Mouse (Mus musculus) layer of hippocampus, adult 6 months (tissue): ENCODE results near the gene Arfgap1. TPM values are rescaled to one million over a fixed set of nuclear protein-coding genes. Genes with fewer than 3 reads are reported as not detected.

Experiments used
- long read RNA-seq, 2 experiments: library from polyadenylated mRNA; unstranded; transcript quantifications; one replicate each; pipeline ENCODE4 v2.0.0; 2019 to 2020
- polyA plus RNA-seq: library from polyadenylated mRNA; unstranded; fragments of <200 nt; fragmentation: Nextera tagmentation; gene quantifications from 2 replicates; pipeline ENCODE4 v1.2.3, GENCODE M21; 2021

Gene Arfgap1
- 88.1 and 93.7 TPM in 2 replicates for polyA plus RNA-seq
- long read RNA-seq, experiment 1, transcript Arfgap1-201 (14 exons, 2,714 nt): major isoform, 6 of 240 reads
- long read RNA-seq, experiment 1, partial matches to known transcripts: 50 of 240 reads
- long read RNA-seq, experiment 1, other reads (novel, unspliced or antisense): 182 of 240 reads
- long read RNA-seq, experiment 2, transcript Arfgap1-201 (14 exons, 2,714 nt): major isoform, 44 of 829 reads
- long read RNA-seq, experiment 2, partial matches to known transcripts: 28 of 829 reads
- long read RNA-seq, experiment 2, other reads (novel, unspliced or antisense): 754 of 829 reads

GRCm38 (mm10) chr2:180967010-180967763 is at the start of gene Arfgap1:
Gene Arfgap1, plus strand, starts transcription at chr2:180967225.

GRCm38 (mm10) chr2:180920810-180921400 is 46.1 kb upstream of the Arfgap1 start, which contains the start of gene Ythdf1:
Gene Ythdf1, minus strand, starts transcription at chr2:180920949.

GRCm38 (mm10) chr2:180928723-180929122 is 38.3 kb upstream of the Arfgap1 start, which contains the start of gene Birc7:
Gene Birc7, plus strand, starts transcription at chr2:180929023.

GRCm38 (mm10) chr2:180954061-180955047 is 12.7 kb upstream of the Arfgap1 start, which contains the start of gene Nkain4:
Gene Nkain4, minus strand, starts transcription at chr2:180954699.

GRCm38 (mm10) chr2:180986449-180986848 is 19.4 kb downstream of the Arfgap1 start, which contains the start of gene Col20a1:
Gene Col20a1, plus strand, starts transcription at chr2:180986535.

Other genes starting within 250 kb of the Arfgap1 start
- gene Slc17a9, start 242.0 kb upstream of the Arfgap1 start, polyA plus RNA-seq: 0.18 TPM in 1 of 2 replicates, not detected in the other
- gene Bhlhe23, start 190.3 kb upstream of the Arfgap1 start, polyA plus RNA-seq: 0.18 and 0.19 TPM in 2 replicates
- 5.2 and 5.4 TPM in 2 replicates for gene Ythdf1, start 46.3 kb upstream of the Arfgap1 start, polyA plus RNA-seq
- 0.48 and 0.62 TPM in 2 replicates for gene Birc7, start 38.2 kb upstream of the Arfgap1 start, polyA plus RNA-seq
- 160 and 162 TPM in 2 replicates for gene Nkain4, start 12.5 kb upstream of the Arfgap1 start, polyA plus RNA-seq
- gene Col20a1, start 19.3 kb downstream of the Arfgap1 start, polyA plus RNA-seq: 0.09 and 0.28 TPM in 2 replicates
- 11.1 and 15.5 TPM in 2 replicates for gene Chrna4, start 76.3 kb downstream of the Arfgap1 start, polyA plus RNA-seq
- 29.0 and 36.4 TPM in 2 replicates for gene Kcnq2, start 168.1 kb downstream of the Arfgap1 start, polyA plus RNA-seq
- 211 and 291 TPM in 2 replicates for gene Eef1a2, start 189.8 kb downstream of the Arfgap1 start, polyA plus RNA-seq
- 180 and 191 TPM in 2 replicates for gene Ppdpf, start 220.0 kb downstream of the Arfgap1 start, polyA plus RNA-seq
- gene Ptk6, start 235.6 kb downstream of the Arfgap1 start, polyA plus RNA-seq: not detected in 2 replicates
- gene Srms, start 246.0 kb downstream of the Arfgap1 start, polyA plus RNA-seq: 0.20 and 0.21 TPM in 2 replicates